Mouse (Mus musculus): Measurements from ENCODE around the gene Gm21637.
"Not testable (repeated sequence)": the region's sequence is repeated elsewhere in the genome, so short reads cannot be mapped to it uniquely, and the experiment has no call there.

Gm21637 gene

DNA sequence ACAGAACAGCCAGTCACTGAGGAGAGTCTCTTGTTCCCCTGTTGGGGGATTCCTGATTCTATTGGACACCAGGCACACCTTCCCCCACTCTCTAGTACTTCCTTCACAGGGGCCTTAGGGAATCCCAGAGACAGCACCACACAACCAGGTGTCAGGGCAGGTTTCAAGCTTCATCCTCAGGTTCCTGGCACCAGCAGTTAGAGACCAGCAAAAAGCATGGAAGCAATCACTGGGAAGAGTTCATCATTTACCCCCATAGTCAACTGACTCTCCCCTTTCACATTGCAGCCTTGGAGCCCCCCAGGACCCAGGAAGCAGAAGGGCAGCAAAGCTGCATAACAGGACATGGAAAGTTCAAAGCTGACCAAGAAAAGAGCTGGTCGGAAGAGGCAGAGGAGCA lies at the start of gene Gm21637:
Gm21637 (plus strand) TSS at position 301 of the 400 bp plus-strand sequence.
- DNase-seq: not testable (repeated sequence)
